Mouse (Mus musculus): ENCODE data around the gene Acsl1. TPM values are rescaled to one million over a fixed set of nuclear protein-coding genes. Genes with fewer than 3 reads are reported as not detected.

Gene Acsl1
- polyA plus RNA-seq, 1 experiment from 2014 or later, result 13.1 TPM

DNA sequence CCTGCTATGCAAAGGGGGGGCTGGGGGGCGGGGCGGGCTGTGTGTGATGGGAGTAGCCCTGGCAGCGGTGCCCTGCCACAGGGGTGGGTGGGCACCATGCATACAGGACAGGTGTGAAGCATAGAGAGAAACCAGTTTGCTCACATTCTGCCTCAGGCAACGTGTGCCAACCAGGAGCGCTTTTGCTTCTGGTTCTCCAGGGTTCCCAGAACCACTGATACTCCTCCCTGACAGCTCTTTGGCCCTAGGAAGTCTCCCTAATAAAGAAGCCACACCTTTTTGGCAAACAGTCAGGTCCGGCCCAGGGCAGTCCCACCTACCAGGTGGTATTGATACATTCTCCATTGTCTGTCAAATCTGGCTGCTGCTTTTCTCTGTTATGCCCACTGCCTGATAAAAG, 72.8 kb downstream of the Acsl1 start:
- H3K4me3 ChIP-seq (replicated peaks; ENCODE audit: low read length), result no peak overlapping the region
- no peaks in the 10 kb centered on the region for H3K27me3 ChIP-seq (replicated peaks; ENCODE audit: control insufficient read depth, insufficient read depth, low read length)
- H3K9ac ChIP-seq (replicated peaks; ENCODE audit: low read depth, low read length), result no peak overlapping the region
- H3K36me3 ChIP-seq (ENCODE audit: control insufficient read depth, insufficient read depth), result no peaks in the 10 kb centered on the region
- H3K4me2 ChIP-seq (ENCODE audit: low read length), result no peak overlapping the region
- ATAC-seq, result no peak
- H3K27ac ChIP-seq (ENCODE audit: low read length), result no peak overlapping the region
- H3K9me3 ChIP-seq (ENCODE audit: control insufficient read depth, low read length), result no peaks in the 10 kb centered on the region
- WGBS, result 66% methylated on average over 6 of the region's 6 CpGs
- peaks cover 3% of the 10 kb centered on the region; the same call in 1 of the 2 replicates for H3K4me1 ChIP-seq (replicated peaks; ENCODE audit: control insufficient read depth, insufficient read depth, low read length)

DNA sequence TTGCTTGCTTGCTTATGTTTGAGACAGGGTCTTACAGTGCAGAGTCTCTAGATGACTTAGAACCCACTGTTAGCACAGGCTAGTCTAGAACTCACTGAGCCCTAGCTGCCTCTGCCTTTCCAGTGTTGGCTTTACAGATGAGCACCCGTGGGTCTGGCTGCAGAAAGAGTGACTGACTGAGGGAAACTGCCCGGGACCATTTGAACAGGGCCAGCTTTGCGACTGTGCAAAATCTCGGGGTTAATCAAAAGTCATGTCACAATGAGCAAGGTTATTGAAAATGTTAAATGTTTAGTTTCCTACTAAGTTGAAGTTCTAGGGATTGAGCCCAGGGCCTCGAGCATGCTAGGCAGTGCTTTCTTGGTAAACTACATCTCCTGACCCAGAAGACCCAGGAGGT, 75.0 kb downstream of the Acsl1 start:
- Histone ChIP-seq H3K27me3 (replicated peaks; ENCODE audit: control insufficient read depth, insufficient read depth, low read length) (no peaks in the 10 kb centered on the region), H3K36me3 (ENCODE audit: control insufficient read depth, insufficient read depth) (no peaks in the 10 kb centered on the region), H3K9ac (replicated peaks; ENCODE audit: low read depth, low read length) (no peak overlapping the region), H3K9me3 (ENCODE audit: control insufficient read depth, low read length) (no peaks in the 10 kb centered on the region), H3K4me1 (replicated peaks; ENCODE audit: control insufficient read depth, insufficient read depth, low read length) (no peaks in the 10 kb centered on the region), H3K4me2 (ENCODE audit: low read length) (no peak overlapping the region), H3K27ac (ENCODE audit: low read length) (no peak overlapping the region), H3K4me3 (replicated peaks; ENCODE audit: low read length) (no peak overlapping the region)
- ATAC-seq, result no peak
- WGBS, result 86% methylated on average over 5 of the region's 5 CpGs

DNA sequence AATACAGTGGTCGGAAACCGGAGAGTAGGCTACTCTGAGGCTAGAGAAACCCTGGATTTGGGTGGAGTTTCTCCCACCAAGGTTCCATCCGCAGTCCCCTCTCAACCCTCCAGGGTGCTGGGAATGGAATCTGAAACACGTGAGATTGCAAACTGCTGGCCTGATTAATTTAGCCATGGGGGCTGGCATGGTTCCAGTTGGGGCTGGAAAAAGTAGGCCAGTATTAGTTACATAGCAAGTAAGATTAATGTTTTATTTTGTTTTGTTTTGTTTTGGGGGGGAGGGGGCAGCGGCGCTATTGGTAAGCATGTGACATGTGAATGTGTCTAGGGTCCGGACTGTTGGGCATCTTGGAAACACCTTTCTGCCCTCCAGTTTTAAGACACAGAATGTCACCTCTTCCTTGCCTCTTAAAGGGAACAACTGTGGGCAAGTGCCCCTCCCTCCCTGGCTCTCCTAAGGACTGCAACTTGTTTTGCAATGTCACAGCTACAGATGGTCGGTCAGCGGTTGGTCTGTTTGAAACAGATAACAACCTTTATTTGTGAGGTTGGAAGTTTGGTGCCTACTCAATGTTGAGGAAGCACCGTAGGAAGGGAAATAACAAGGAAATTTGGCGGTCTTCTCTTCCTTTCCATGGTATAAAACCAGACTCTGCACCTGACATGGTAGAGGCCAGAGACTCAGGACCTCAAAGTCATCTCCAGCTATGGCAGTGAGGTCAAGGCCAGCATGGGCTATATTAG, 75.8 kb downstream of the Acsl1 start:
- H3K4me3 ChIP-seq (replicated peaks; ENCODE audit: low read length), result no peak overlapping the region
- H3K27ac ChIP-seq (ENCODE audit: low read length), result no peak overlapping the region
- peaks cover 3% of the 10 kb centered on the region for H3K4me1 ChIP-seq (replicated peaks; ENCODE audit: control insufficient read depth, insufficient read depth, low read length)
- no peak overlapping the region for H3K4me2 ChIP-seq (ENCODE audit: low read length)
- 75% methylated on average over 11 of the region's 11 CpGs for WGBS
- no peak for ATAC-seq
- no peaks in the 10 kb centered on the region for H3K36me3 ChIP-seq (ENCODE audit: control insufficient read depth, insufficient read depth)
- no peaks in the 10 kb centered on the region for H3K27me3 ChIP-seq (replicated peaks; ENCODE audit: control insufficient read depth, insufficient read depth, low read length)
- no peak overlapping the region for H3K9ac ChIP-seq (replicated peaks; ENCODE audit: low read depth, low read length)
- no peaks in the 10 kb centered on the region for H3K9me3 ChIP-seq (ENCODE audit: control insufficient read depth, low read length)

DNA sequence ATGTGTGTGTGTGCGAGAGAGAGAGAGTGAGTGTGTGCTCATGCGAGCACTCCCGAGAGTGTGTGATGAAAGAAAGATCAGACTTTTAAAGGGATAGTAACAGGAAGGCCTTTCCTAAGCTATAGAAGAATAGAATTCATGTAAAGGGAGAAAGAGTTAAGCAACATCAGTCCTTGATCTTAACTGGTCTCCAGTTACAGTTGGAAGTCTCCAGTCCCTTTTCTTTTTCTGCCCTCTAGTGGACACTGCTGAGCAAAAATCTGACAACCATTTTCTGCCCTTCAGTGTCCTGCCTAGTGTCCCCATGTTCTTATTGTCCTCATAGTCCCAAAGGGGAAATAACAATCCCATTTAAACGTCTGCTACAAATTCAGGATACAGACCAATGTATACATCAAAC, 76.4 kb downstream of the Acsl1 start:
- no peak overlapping the region for H3K27ac ChIP-seq (ENCODE audit: low read length)
- H3K9ac ChIP-seq (replicated peaks; ENCODE audit: low read depth, low read length), result no peak overlapping the region
- H3K36me3 ChIP-seq (ENCODE audit: control insufficient read depth, insufficient read depth), result no peaks in the 10 kb centered on the region
- peaks cover 4% of the 10 kb centered on the region for H3K4me1 ChIP-seq (replicated peaks; ENCODE audit: control insufficient read depth, insufficient read depth, low read length)
- no peak for ATAC-seq
- 51% methylated on average over 4 of the region's 4 CpGs for WGBS
- no peaks in the 10 kb centered on the region for H3K9me3 ChIP-seq (ENCODE audit: control insufficient read depth, low read length)
- no peak overlapping the region for H3K4me3 ChIP-seq (replicated peaks; ENCODE audit: low read length)
- no peaks in the 10 kb centered on the region for H3K27me3 ChIP-seq (replicated peaks; ENCODE audit: control insufficient read depth, insufficient read depth, low read length)
- no peak overlapping the region for H3K4me2 ChIP-seq (ENCODE audit: low read length)

DNA sequence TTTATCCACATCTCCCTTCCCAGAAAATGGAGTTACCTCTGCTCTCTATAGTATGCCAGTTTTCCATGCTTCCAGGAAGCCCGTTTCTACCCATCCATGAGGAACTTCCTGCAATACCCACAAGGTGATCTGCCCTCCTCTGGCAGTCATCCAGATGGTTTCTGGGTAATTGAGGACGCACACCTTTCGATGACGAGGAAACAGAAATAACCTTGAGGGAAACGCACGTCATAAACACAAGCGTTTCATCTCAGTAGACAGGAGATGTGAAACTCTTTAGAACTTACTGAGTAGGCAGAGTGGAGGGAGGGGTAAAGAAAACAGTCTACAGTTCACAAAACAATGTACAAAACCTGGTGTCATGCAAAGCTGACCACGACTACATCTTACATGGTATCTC, 79.2 kb downstream of the Acsl1 start:
- Histone ChIP-seq H3K4me1 (replicated peaks; ENCODE audit: control insufficient read depth, insufficient read depth, low read length) (peaks cover 9% of the 10 kb centered on the region), H3K27me3 (replicated peaks; ENCODE audit: control insufficient read depth, insufficient read depth, low read length) (no peaks in the 10 kb centered on the region), H3K4me2 (ENCODE audit: low read length) (no peak overlapping the region), H3K4me3 (replicated peaks; ENCODE audit: low read length) (no peak overlapping the region), H3K9me3 (ENCODE audit: control insufficient read depth, low read length) (no peaks in the 10 kb centered on the region), H3K36me3 (ENCODE audit: control insufficient read depth, insufficient read depth) (no peaks in the 10 kb centered on the region), H3K9ac (replicated peaks; ENCODE audit: low read depth, low read length) (no peak overlapping the region), H3K27ac (ENCODE audit: low read length) (no peak overlapping the region)
- WGBS, result 90% methylated on average over 8 of the region's 8 CpGs
- ATAC-seq, result no peak

DNA sequence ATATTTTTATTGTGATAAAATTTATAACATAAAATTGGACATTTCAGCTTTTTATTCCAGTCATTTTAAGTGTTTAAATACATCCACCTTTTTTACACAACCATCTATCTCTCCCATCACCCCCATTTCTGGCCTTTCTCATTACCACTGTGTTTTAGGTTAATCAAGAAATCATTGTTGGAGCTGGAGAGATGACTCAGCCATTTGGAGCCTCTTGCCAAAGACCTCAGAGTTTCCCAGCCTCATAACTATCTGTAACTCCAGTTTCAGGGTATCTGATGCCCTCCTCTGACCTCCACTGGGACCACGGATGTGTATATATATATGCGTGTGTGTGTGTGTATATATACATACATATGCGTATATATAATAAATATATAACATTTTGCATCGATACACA, 80.2 kb downstream of the Acsl1 start:
- H3K27me3 ChIP-seq (replicated peaks; ENCODE audit: control insufficient read depth, insufficient read depth, low read length), result no peaks in the 10 kb centered on the region
- H3K27ac ChIP-seq (ENCODE audit: low read length), result no peak overlapping the region
- H3K9ac ChIP-seq (replicated peaks; ENCODE audit: low read depth, low read length), result no peak overlapping the region
- 46% methylated on average over 4 of the region's 4 CpGs for WGBS
- H3K4me3 ChIP-seq (replicated peaks; ENCODE audit: low read length), result peak overlapping the region; percentile 80
- ATAC-seq, result no peak
- peak overlapping the region; percentile 62 for H3K4me2 ChIP-seq (ENCODE audit: low read length)
- H3K9me3 ChIP-seq (ENCODE audit: control insufficient read depth, low read length), result no peaks in the 10 kb centered on the region
- H3K36me3 ChIP-seq (ENCODE audit: control insufficient read depth, insufficient read depth), result no peaks in the 10 kb centered on the region
- H3K4me1 ChIP-seq (replicated peaks; ENCODE audit: control insufficient read depth, insufficient read depth, low read length), result peaks cover 9% of the 10 kb centered on the region

DNA sequence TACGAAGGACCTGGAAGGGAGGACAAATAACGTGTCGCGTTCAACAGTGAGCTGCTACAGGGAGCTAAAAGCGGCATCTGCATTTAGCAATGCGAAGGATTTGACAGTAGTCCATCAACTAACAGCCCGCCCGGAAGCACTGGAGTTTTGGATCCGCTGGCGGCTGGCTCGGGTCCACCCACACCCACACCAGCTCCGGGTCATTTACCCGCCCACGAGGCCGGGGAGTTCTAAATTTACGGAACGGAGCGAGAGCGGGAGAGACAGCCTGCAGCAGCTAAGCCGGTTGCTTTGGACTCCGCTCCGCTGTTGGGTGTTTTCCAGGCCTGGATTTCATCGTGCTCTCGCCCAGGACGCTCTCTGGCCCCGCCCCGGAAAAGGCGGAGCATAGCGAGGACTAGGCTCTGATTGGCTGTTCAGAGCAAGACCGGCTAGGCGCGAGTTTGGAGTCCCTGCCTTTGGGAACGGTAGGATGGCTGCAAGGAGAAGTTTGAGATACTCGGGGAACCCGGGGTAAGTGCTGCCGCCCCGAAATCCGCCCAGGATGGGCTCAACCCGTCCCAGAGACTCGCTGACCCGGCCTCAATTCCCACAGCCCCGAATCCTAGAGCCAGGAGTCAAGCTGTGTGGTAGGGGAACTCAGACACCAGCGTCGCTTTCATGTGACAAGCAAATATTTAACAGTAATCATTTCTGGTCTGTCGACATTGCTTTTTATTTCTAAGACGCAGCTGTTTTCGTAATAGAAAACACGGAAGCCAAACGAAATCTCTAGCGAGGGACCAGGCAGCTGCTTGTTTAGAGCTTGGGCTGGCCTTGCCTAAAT, 81.0 kb downstream of the Acsl1 start, which contains the start of gene Cenpu:
TSS of gene Cenpu (plus strand) at position 414 of the 826 bp plus-strand sequence.
- Histone ChIP-seq H3K27me3 (replicated peaks; ENCODE audit: control insufficient read depth, insufficient read depth, low read length) (no peaks in the 10 kb centered on the region), H3K9ac (replicated peaks; ENCODE audit: low read depth, low read length) (peak within 1 kb of the TSS; percentile 68), H3K36me3 (ENCODE audit: control insufficient read depth, insufficient read depth) (no peaks in the 10 kb centered on the region), H3K4me2 (ENCODE audit: low read length) (peak within 1 kb of the TSS; percentile 74), H3K4me1 (replicated peaks; ENCODE audit: control insufficient read depth, insufficient read depth, low read length) (peaks cover 9% of the 10 kb centered on the region), H3K4me3 (replicated peaks; ENCODE audit: low read length) (peak within 1 kb of the TSS; percentile 80), H3K27ac (ENCODE audit: low read length) (peak within 1 kb of the TSS; percentile 87), H3K9me3 (ENCODE audit: control insufficient read depth, low read length) (no peaks in the 10 kb centered on the region)
- peak; percentile 98 for ATAC-seq
- under 1% methylated on average over 50 of the region's 50 CpGs for WGBS

DNA sequence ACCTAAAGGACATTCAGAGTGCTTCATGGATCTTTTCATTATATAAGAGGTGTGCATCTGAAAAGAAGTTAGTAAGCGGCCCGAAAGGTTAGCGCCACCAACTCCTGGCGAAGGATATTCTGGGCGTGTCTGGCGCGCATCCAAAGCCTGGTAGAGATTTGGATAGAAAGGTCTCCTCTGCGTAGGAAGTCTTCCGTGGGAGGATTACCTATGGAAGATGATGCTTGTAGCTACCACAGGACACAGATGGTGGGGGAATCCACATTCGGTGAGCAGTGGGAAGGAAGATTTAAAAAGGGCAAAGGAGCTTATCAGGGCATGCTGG, 81.6 kb downstream of the Acsl1 start:
- no peaks in the 10 kb centered on the region for H3K9me3 ChIP-seq (ENCODE audit: control insufficient read depth, low read length)
- ATAC-seq, result no peak
- H3K9ac ChIP-seq (replicated peaks; ENCODE audit: low read depth, low read length), result peak overlapping the region; percentile 51; the same call in 1 of the 2 replicates
- H3K27me3 ChIP-seq (replicated peaks; ENCODE audit: control insufficient read depth, insufficient read depth, low read length), result no peaks in the 10 kb centered on the region
- H3K4me1 ChIP-seq (replicated peaks; ENCODE audit: control insufficient read depth, insufficient read depth, low read length), result peaks cover 9% of the 10 kb centered on the region
- no peaks in the 10 kb centered on the region for H3K36me3 ChIP-seq (ENCODE audit: control insufficient read depth, insufficient read depth)
- peak overlapping the region; percentile 74 for H3K4me2 ChIP-seq (ENCODE audit: low read length)
- WGBS, result 3% methylated on average over 10 of the region's 10 CpGs
- no peak overlapping the region for H3K27ac ChIP-seq (ENCODE audit: low read length)
- H3K4me3 ChIP-seq (replicated peaks; ENCODE audit: low read length), result peak overlapping the region; percentile 80

DNA sequence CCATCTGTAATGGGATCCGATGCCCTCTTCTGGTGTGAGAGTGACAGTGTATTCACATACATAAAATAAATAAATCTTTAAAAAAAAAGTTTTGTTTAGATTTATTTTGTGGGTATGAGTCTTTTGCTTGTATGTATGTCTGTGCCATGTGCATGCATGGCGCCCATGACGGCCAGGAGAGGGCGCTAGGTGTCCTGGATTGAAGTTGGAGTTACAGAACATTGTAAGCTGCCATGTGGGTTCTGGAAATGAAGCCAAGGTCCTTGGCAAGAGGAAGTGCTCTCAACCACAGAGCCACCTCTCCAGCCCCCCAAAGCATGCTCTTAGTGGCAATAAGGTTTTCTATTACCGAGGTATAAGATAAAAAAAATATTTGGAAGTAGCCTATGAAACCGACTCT, 88.6 kb downstream of the Acsl1 start:
- H3K27me3 ChIP-seq (replicated peaks; ENCODE audit: control insufficient read depth, insufficient read depth, low read length), result no peaks in the 10 kb centered on the region
- no peaks in the 10 kb centered on the region for H3K4me1 ChIP-seq (replicated peaks; ENCODE audit: control insufficient read depth, insufficient read depth, low read length)
- H3K27ac ChIP-seq (ENCODE audit: low read length), result no peak overlapping the region
- H3K9me3 ChIP-seq (ENCODE audit: control insufficient read depth, low read length), result no peaks in the 10 kb centered on the region
- no peak overlapping the region for H3K9ac ChIP-seq (replicated peaks; ENCODE audit: low read depth, low read length)
- H3K4me3 ChIP-seq (replicated peaks; ENCODE audit: low read length), result no peak overlapping the region
- 85% methylated on average over 6 of the region's 6 CpGs for WGBS
- no peaks in the 10 kb centered on the region for H3K36me3 ChIP-seq (ENCODE audit: control insufficient read depth, insufficient read depth)
- no peak for ATAC-seq
- no peak overlapping the region for H3K4me2 ChIP-seq (ENCODE audit: low read length)

Measured in forebrain, embryonic 16.5 days (tissue).